Mouse (Mus musculus) urinary bladder, adult 2 months (tissue): ENCODE results near the gene Spock1. TPM values are rescaled to one million over a fixed set of nuclear protein-coding genes. Genes with fewer than 3 reads are reported as not detected.

Experiments
- DNase-seq: peaks from one replicate; pipeline ENCODE4 v3.0.0; 2022; ENCODE audit warnings: low spot score
- polyA plus RNA-seq: library from polyadenylated mRNA; depleted of rRNA; stranded (reverse); fragments of >200 nt; gene quantifications from 2 replicates; pipeline ENCODE4 v1.2.3, GENCODE M21; 2012

Spock1 gene
- polyA plus RNA-seq, 1 experiment, result 0.11 TPM

- no peak for DNase-seq
These were observed 175.9 kb downstream of the Spock1 start for GRCm38 (mm10) chr13:57732251-57732650.

GRCm38 (mm10) chr13:57727716-57728115 is 180.4 kb downstream of the Spock1 start:
- no peak for DNase-seq

DNA sequence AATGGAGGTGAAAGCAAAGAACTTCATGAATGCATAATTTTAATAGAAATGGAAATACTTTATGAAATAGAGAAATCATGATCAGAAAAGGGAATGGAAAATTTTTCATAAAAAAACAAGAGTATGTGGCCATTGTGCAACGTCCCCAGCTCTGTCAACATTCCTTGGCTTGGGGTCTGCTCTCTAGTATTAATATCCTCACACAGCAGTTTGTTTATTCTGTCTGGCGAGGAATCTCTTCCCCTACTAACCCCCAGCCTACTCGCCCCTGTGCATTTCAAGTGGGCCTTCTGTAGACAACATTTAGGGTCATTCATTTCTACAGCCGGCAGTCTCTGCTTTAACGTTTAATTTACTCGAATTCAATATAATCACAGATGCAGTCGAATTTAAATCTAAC is 181.5 kb downstream of the Spock1 start:
- no peak for DNase-seq

DNA sequence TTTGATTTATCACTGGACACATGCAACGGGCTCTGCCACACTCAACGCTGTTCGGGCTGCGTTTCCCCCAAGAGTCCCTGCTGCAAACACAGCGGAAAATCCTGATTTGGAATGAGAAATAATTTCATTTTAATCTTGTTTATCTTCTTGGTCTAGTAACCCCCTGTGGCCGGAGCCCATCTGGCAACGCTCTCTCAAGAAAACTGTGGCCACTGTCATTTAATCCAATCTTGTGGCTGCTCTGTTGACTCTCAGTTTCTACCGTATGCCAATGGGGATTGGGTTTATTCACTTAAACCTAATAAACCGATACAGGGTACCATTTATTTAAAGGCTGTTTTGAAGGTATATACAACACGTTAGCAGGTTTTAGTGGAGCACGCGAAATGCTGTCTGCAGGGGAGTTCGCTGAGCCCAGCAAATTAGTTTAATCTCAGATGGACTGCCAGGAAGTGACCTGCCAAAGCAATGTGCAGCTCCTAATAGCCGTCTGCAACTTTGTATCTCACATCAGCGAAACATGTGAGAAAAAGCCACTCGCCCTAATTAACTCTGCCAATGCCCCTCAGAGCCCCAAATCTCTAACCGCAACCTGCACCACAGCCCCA is 185.7 kb downstream of the Spock1 start:
- DNase-seq, result no peak

- DNase-seq, result no peak
These were observed 186.4 kb downstream of the Spock1 start for GRCm38 (mm10) chr13:57721524-57722279.

- DNase-seq, result no peak
These were observed 190.0 kb downstream of the Spock1 start for GRCm38 (mm10) chr13:57718087-57718486.

- DNase-seq, result no peak
These were observed 195.2 kb downstream of the Spock1 start for GRCm38 (mm10) chr13:57712910-57713309.

- DNase-seq, result no peak
These were observed 199.7 kb downstream of the Spock1 start for GRCm38 (mm10) chr13:57708425-57708824.

DNA sequence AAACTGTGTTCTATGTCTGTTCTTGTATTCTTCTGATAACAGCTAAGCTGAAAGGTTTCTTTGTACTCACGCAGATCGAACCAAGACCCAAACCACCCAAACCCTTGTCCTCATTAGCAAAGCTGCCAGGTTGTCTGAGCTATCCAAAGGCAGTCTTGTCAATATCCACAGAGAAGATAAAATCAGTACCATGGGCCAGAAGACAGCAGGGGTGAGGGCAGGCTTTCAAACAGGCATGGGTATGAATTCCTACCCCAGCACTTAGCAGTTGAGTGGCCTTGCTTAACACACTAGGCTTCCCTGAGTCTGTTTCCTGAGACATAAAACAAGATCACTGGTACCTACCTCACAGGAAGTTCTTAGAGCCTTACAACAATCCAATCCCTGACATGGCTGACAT is 205.2 kb downstream of the Spock1 start:
- no peak for DNase-seq

GRCm38 (mm10) chr13:57696685-57697084 is 211.4 kb downstream of the Spock1 start:
- DNase-seq, result no peak

- no peak for DNase-seq
These were observed 219.2 kb downstream of the Spock1 start for GRCm38 (mm10) chr13:57688926-57689325.

DNA sequence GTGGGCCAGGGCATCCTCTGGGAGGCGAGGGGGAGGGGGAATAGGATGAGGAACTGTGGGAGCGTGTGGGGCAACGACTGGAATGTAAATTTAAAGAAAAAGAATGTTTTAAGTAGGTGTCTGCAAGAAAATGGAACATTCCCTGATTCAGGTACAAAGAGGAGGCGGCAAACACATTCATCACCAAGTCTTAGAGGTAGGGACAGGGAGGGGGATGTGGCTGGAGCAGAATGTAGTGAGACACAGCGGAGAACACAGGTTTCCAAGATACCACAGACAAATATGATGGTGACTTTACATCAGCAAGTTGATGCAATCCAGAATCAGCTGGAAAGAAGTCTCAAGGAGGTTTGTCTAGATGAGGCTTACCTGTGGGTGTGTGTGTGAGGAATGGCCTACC is 221.7 kb downstream of the Spock1 start:
- DNase-seq, result no peak

DNA sequence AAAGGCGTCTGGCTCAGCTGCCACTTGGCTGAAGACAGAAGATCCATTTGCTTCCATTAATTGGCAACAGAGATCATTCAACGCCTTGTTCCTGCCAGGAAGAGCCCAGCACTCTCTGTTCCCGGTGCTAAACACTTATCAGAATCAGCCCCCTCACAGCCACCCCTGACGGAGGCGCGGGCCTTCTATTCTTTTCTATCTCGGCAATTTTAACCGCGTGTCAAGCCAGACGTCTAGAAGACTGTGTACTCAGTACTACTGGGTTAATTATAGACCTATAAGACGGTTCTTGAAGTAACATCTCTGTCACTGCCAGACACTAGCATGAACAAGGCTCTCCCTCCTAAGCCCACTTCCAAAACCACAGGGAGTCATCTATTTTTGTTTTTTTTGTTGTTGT is 222.9 kb downstream of the Spock1 start:
- no peak for DNase-seq

DNA sequence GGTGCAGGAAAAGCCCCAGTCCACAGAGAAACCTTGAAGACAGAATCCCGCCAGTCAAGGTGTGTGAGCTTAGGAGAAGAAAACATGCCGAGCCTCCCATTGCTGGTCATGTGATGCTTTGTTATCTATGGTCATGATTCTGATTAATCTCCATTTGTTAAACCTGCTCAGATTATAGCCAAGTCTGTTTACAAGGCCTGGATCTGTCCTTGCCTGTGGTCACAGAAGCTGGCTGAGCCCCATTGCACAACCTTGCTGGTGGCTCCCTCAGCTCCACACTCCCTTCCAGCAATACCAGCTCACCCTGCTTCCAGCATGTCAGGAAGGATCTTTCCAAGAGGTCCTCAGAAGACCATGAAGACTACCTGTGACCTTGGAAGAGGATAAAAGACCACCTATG is 228.5 kb downstream of the Spock1 start:
- no peak for DNase-seq

DNA sequence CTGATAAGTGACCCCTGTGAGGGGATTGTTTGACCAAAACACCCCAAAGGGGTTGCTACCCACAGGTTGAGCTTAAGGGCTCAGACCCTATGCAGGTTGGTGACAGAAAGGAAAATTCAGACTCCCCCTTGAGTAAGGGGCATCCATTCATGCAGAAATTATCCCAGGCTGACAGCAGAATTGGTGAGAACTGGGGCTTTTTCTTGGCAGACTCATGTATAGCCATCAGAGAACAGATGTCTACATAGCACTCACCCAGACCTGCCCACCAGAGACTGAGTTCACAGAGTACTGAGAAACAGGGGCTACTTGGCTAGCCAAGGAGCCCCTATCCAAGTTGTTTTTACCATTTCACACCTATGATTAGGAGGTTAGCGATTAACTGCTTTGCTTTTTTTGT is 231.3 kb downstream of the Spock1 start:
- DNase-seq, result no peak

- no peak for DNase-seq
These were observed 234.7 kb downstream of the Spock1 start for GRCm38 (mm10) chr13:57673399-57673798.

DNA sequence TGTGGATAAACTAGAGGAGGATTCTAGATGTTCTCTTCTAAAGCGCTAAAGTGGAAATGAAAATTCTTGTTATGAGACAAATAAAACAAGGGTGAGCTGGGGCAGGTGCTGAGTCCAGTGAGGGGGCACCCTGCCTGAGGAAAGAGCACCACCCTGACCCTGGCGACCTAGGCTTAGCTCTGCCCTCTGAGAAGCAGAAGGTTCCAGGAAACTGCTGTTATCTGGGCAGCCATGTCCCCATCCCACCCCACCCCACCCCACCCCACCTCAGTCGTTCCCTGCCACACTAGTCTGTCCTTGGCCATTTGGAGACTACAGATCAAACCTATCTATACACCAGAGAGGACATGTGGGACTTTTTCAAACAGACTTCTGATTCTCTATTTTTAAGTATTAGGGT is 235.4 kb downstream of the Spock1 start:
- DNase-seq, result no peak

- DNase-seq, result no peak
These were observed 236.2 kb downstream of the Spock1 start for GRCm38 (mm10) chr13:57671919-57672318.

- no peak for DNase-seq
These were observed 236.8 kb downstream of the Spock1 start for GRCm38 (mm10) chr13:57671322-57671721.

GRCm38 (mm10) chr13:57667621-57668020 is 240.5 kb downstream of the Spock1 start:
- no peak for DNase-seq

DNA sequence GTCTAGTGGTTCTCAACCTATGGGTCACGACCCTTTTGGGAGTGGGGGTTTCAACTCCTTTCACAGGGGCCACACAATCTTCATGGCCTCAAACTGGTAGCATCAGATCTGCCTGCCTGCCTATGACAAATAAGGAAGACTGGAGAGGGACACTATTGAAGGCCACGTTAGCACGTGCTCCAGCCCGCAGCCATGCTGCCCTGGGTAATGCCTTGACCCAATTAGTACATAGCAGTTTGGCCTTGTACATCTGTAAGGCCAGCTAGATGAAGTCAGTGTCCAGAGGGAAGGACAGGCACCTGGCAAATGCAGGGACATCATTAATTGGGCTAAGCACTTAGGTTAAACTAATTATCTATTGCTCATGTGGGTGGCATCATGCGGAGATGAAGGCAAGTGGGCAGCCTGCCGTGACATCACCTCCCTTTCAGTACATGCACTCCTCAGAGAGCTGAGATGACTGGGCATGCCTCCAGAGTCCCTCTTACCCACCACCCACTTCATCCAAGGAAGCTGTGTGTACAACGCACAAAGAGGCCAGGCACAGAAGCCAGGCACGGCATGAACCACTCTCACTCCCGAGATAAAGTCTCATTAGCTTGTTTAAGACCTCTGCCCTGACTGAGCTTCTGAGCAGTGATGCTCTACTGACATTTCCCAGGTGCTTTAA is 241.8 kb downstream of the Spock1 start:
- no peak for DNase-seq

GRCm38 (mm10) chr13:57662554-57662953 is 245.6 kb downstream of the Spock1 start:
- DNase-seq, result no peak

DNA sequence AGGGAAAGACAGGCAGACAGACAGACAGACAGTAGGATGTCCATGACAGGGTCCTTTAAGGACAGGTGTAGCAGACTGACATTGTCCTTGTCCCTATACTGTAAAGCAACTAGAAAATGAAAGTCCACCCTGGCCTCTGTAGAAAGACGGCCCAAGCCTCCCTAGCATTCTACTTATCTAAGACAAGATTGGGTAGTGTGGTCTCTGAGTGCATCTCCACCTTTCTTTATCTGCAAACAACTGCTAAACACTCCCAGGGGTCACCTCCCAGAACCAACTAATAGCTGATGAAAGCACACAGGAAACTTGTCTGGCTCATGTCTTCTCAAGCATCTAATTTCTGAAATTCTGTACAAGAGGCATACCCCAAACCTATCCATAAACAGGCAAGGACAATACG is 247.6 kb downstream of the Spock1 start:
- no peak for DNase-seq
